Mouse (Mus musculus) bone marrow macrophage, adult 2 months (primary cell): Measurements from ENCODE around the gene Itpr1.

Experiments used
- CTCF ChIP-seq: IDR thresholded peaks from 2 replicates; pipeline ENCODE4 v1.5.1; 2012; ENCODE audit warnings: low read depth, mild to moderate bottlenecking, low read length, moderate library complexity
- POLR2A ChIP-seq: IDR thresholded peaks from 2 replicates; pipeline ENCODE4 v1.6.1; 2012; ENCODE audit warnings: mild to moderate bottlenecking, low read depth, low read length, borderline replicate concordance

DNA sequence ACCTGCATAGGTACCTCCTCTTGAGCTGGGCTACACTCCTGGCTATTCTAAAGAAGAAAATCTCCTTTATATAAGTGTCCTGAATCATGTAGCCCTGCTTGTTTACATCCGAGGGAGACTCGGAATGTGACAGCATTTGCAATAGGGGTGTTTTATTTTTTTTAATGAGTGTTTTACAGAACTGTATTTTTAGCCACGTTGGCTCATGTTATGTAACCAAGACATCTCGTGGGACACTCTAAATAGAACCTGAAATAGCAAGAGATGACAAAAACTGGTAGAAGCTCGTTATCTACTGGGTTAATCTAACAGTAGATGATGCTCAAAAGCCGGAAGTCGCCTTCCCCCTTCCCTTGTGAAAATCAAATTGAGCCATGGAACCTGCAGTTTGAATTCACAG is 291.8 kb downstream of the Itpr1 start:
- TF ChIP-seq POLR2A (no peak), CTCF (no peak)
